In genomic region chr2:109891471-109891870, GRCm38 (mm10) we compare ENCODE assay signal across 8 mouse cellular contexts. TPM values are rescaled to one million over a fixed set of nuclear protein-coding genes. Genes with fewer than 3 reads are reported as not detected.
DNase-seq lines count a peak whose midpoint lies in the region; ATAC-seq and TF ChIP-seq lines count a peak whose summit lies in the region.

No protein-coding gene starts in this region.

- peak overlapping the region; percentile 92 for H3K9ac ChIP-seq in liver, embryonic 11.5 days (ENCODE audit: low read depth, low read length)

- H3K9me3 ChIP-seq in liver, embryonic 11.5 days (ENCODE audit: control insufficient read depth, low read length), result no peaks in the 10 kb centered on the region

- DNase-seq in cerebellum, adult 2 months, result no peak
- no peak for DNase-seq in cerebellum, adult 9-10 months
- peak; percentile 54 for DNase-seq in 3T3-L1 (ENCODE audit: low read depth, low spot score)
- DNase-seq in liver, embryonic 11.5 days (ENCODE audit: low spot score), result no peak
- no peak for DNase-seq in thymus, postnatal 36 days
- no peak for DNase-seq in cerebellum, adult 18-20 months

- WGBS in cerebellum, adult 2 months, result 6% methylated on average over 4 of the region's 4 CpGs
- WGBS in liver, embryonic 11.5 days, result 40% methylated on average over 4 of the region's 4 CpGs
- 7% methylated on average over 4 of the region's 4 CpGs for WGBS in small intestine, adult 2 months

- no peak for TF ChIP-seq CTCF in cerebellum, adult 2 months (IDR thresholded peaks at IDR 0.05; ENCODE audit: borderline replicate concordance, insufficient read depth, low read depth, low read length)
- no peak for TF ChIP-seq CTCF in embryonic fibroblast, embryonic 13.5 days (IDR thresholded peaks at IDR 0.05; ENCODE audit: borderline replicate concordance, insufficient read depth, low read length)
- TF ChIP-seq CTCF in small intestine, adult 2 months (IDR thresholded peaks at IDR 0.05; ENCODE audit: extremely low read depth, insufficient read length, insufficient replicate concordance, low read depth, low read length), result no peak

- peak overlapping the region; percentile 92 for H3K4me2 ChIP-seq in liver, embryonic 11.5 days

- no peaks in the 10 kb centered on the region for H3K27me3 ChIP-seq in cerebellum, adult 2 months (ENCODE audit: control insufficient read depth, insufficient read depth, low read length)
- no peaks in the 10 kb centered on the region for H3K27me3 ChIP-seq in liver, embryonic 11.5 days (replicated peaks; ENCODE audit: control insufficient read depth, insufficient read depth, low read length)
- H3K27me3 ChIP-seq in small intestine, adult 2 months (ENCODE audit: control insufficient read depth, insufficient read depth, low read length), result no peaks in the 10 kb centered on the region

- ATAC-seq in liver, embryonic 11.5 days (replicated peaks; ENCODE audit: low FRiP score), result no peak

- TF ChIP-seq POLR2A in cerebellum, adult 2 months (IDR thresholded peaks at IDR 0.05; ENCODE audit: borderline replicate concordance, insufficient read depth, low read length), result no peak
- TF ChIP-seq POLR2A in embryonic fibroblast, embryonic 13.5 days (IDR thresholded peaks at IDR 0.05; ENCODE audit: low read depth, low read length), result no peak
- no peak for TF ChIP-seq POLR2A in small intestine, adult 2 months (IDR thresholded peaks at IDR 0.05; ENCODE audit: low read depth, low read length)

- H3K27ac ChIP-seq in cerebellum, adult 2 months (ENCODE audit: insufficient read depth, low read length), result 0 out of 2 replicates have a peak overlapping the region, but pooled peaks have one; percentile 57
- no peak overlapping the region; the same call in 1 of the 2 replicates for H3K27ac ChIP-seq in embryonic fibroblast, embryonic 13.5 days (ENCODE audit: insufficient read depth, low read length)
- peak overlapping the region; percentile 58; the same call in 1 of the 2 replicates for H3K27ac ChIP-seq in liver, embryonic 11.5 days (ENCODE audit: low read depth, low read length)
- H3K27ac ChIP-seq in small intestine, adult 2 months (ENCODE audit: insufficient read depth, low read depth, low read length), result peak overlapping the region; percentile 63

- H3K4me1 ChIP-seq in cerebellum, adult 2 months (ENCODE audit: control insufficient read depth, insufficient read depth, low read length), result peaks cover 3% of the 10 kb centered on the region; the same call in 1 of the 2 replicates
- H3K4me1 ChIP-seq in embryonic fibroblast, embryonic 13.5 days (ENCODE audit: control insufficient read depth, insufficient read depth, low read length), result no peaks in the 10 kb centered on the region; the same call in 1 of the 2 replicates
- peaks cover 10% of the 10 kb centered on the region for H3K4me1 ChIP-seq in liver, embryonic 11.5 days (replicated peaks; ENCODE audit: control insufficient read depth, insufficient read depth, low read length)
- no peaks in the 10 kb centered on the region for H3K4me1 ChIP-seq in small intestine, adult 2 months (ENCODE audit: control insufficient read depth, insufficient read depth, insufficient read length, low read length)

- peaks cover 10% of the 10 kb centered on the region for H3K36me3 ChIP-seq in liver, embryonic 11.5 days (ENCODE audit: control insufficient read depth, insufficient read depth, low read length)
- peaks cover 17% of the 10 kb centered on the region for H3K36me3 ChIP-seq in small intestine, adult 2 months (ENCODE audit: control insufficient read depth, insufficient read depth, low read length)

- peak overlapping the region; percentile 91 for H3K4me3 ChIP-seq in cerebellum, adult 2 months (replicated peaks; ENCODE audit: insufficient read depth, low read depth, low read length)
- H3K4me3 ChIP-seq in embryonic fibroblast, embryonic 13.5 days (ENCODE audit: insufficient read depth, low read length), result peak overlapping the region; percentile 98
- H3K4me3 ChIP-seq in liver, embryonic 11.5 days (ENCODE audit: low read depth, low read length), result peak overlapping the region; percentile 85
- H3K4me3 ChIP-seq in small intestine, adult 2 months (ENCODE audit: low read depth, low read length), result peak overlapping the region; percentile 82

RNA-seq across cellular contexts. Expression of gene Lin7c, which starts 0.8 kb away (rescaled TPM):
- 35.5 and 41.3 TPM in 2 replicates for polyA plus RNA-seq in cerebellum, adult 2 months (2012; rRNA removed)
- 40.6 and 45.4 TPM in 2 replicates for polyA plus RNA-seq in embryonic fibroblast, embryonic 13.5 days (2011; ENCODE audit: insufficient read length, low read depth, missing spikeins)
- 44.4 and 53.4 TPM in 2 replicates for polyA plus RNA-seq in liver, embryonic 11.5 days (2014; fragmentation: Nextera tagmentation; extraction: Ambion mirVana)
- polyA plus RNA-seq in small intestine, adult 2 months (2012; rRNA removed), result 2.0 and 3.8 TPM in 2 replicates

RNA-seq across cellular contexts. Expression of gene Lgr4, which starts 26.0 kb away (rescaled TPM):
- 21.6 and 22.3 TPM in 2 replicates for polyA plus RNA-seq in cerebellum, adult 2 months (2012; rRNA removed)
- polyA plus RNA-seq in embryonic fibroblast, embryonic 13.5 days (2011; ENCODE audit: insufficient read length, low read depth, missing spikeins), result 30.6 and 40.3 TPM in 2 replicates
- polyA plus RNA-seq in liver, embryonic 11.5 days (2014; fragmentation: Nextera tagmentation; extraction: Ambion mirVana), result 9.5 and 10.0 TPM in 2 replicates
- polyA plus RNA-seq in small intestine, adult 2 months (2012; rRNA removed), result 12.0 and 51.4 TPM in 2 replicates
